Mouse (Mus musculus): ENCODE measurements around the gene Lyrm2. TPM values are rescaled to one million over a fixed set of nuclear protein-coding genes. Genes with fewer than 3 reads are reported as not detected.

Gene Lyrm2
- polyA plus RNA-seq, 1 experiment from 2014 or later, result 28.8 TPM

- ATAC-seq (ENCODE audit: low read depth), result no peak
- Histone ChIP-seq H3K9ac (ENCODE audit: low read depth, low read length) (no peak overlapping the region), H3K4me2 (ENCODE audit: low read depth, low read length) (no peak overlapping the region), H3K9me3 (replicated peaks; ENCODE audit: control insufficient read depth, low read length) (no peaks in the 10 kb centered on the region), H3K27me3 (ENCODE audit: control insufficient read depth, insufficient read depth, low read depth, low read length) (no peaks in the 10 kb centered on the region), H3K36me3 (ENCODE audit: control insufficient read depth, insufficient read depth) (no peaks in the 10 kb centered on the region), H3K4me1 (ENCODE audit: control insufficient read depth, low read depth, low read length) (no peaks in the 10 kb centered on the region; the same call in 1 of the 2 replicates), H3K27ac (ENCODE audit: low read length) (no peak overlapping the region), H3K4me3 (ENCODE audit: low read depth, low read length) (no peak overlapping the region)
- 64% methylated on average over 3 of the region's 3 CpGs for WGBS (ENCODE audit: insufficient replicate concordance)
Measured at GRCm38 (mm10) chr4:32834541-32834940, 34.5 kb downstream of the Lyrm2 start.

GRCm38 (mm10) chr4:32836071-32836470 lies 36.0 kb downstream of the Lyrm2 start:
- Histone ChIP-seq H3K9ac (ENCODE audit: low read depth, low read length) (no peak overlapping the region), H3K36me3 (ENCODE audit: control insufficient read depth, insufficient read depth) (no peaks in the 10 kb centered on the region), H3K4me2 (ENCODE audit: low read depth, low read length) (no peak overlapping the region), H3K4me1 (ENCODE audit: control insufficient read depth, low read depth, low read length) (no peaks in the 10 kb centered on the region), H3K4me3 (ENCODE audit: low read depth, low read length) (no peak overlapping the region), H3K27ac (ENCODE audit: low read length) (no peak overlapping the region), H3K27me3 (ENCODE audit: control insufficient read depth, insufficient read depth, low read depth, low read length) (no peaks in the 10 kb centered on the region), H3K9me3 (replicated peaks; ENCODE audit: control insufficient read depth, low read length) (no peaks in the 10 kb centered on the region)
- ATAC-seq (ENCODE audit: low read depth), result no peak
- WGBS (ENCODE audit: insufficient replicate concordance), result 72% methylated on average over 9 of the region's 9 CpGs

GRCm38 (mm10) chr4:32838401-32838800 lies 38.3 kb downstream of the Lyrm2 start:
- no peak overlapping the region for H3K9ac ChIP-seq (ENCODE audit: low read depth, low read length)
- 62% methylated on average over 3 of the region's 3 CpGs for WGBS (ENCODE audit: insufficient replicate concordance)
- no peak for ATAC-seq (ENCODE audit: low read depth)

More at GRCm38 (mm10) chr4:32838401-32838800, 38.3 kb downstream of the Lyrm2 start:
- no peak overlapping the region for H3K4me3 ChIP-seq (ENCODE audit: low read depth, low read length)
- no peak overlapping the region for H3K27ac ChIP-seq (ENCODE audit: low read length)
- H3K27me3 ChIP-seq (ENCODE audit: control insufficient read depth, insufficient read depth, low read depth, low read length), result no peaks in the 10 kb centered on the region
- H3K4me1 ChIP-seq (ENCODE audit: control insufficient read depth, low read depth, low read length), result no peaks in the 10 kb centered on the region
- no peak overlapping the region for H3K4me2 ChIP-seq (ENCODE audit: low read depth, low read length)
- no peaks in the 10 kb centered on the region for H3K9me3 ChIP-seq (replicated peaks; ENCODE audit: control insufficient read depth, low read length)
- H3K36me3 ChIP-seq (ENCODE audit: control insufficient read depth, insufficient read depth), result no peaks in the 10 kb centered on the region

Other genes with a start within 250 kb of the Lyrm2 start
- not detected in 2 replicates for gene Gja10, start 197.5 kb upstream of the Lyrm2 start, polyA plus RNA-seq (2015; fragmentation: Nextera tagmentation; extraction: Ambion mirVana)
- gene Casp8ap2, start 184.8 kb upstream of the Lyrm2 start, polyA plus RNA-seq (2015; fragmentation: Nextera tagmentation; extraction: Ambion mirVana), result 20.8 and 23.7 TPM in 2 replicates
- gene Mdn1, start 143.1 kb upstream of the Lyrm2 start, polyA plus RNA-seq (2015; fragmentation: Nextera tagmentation; extraction: Ambion mirVana), result 2.5 and 3.1 TPM in 2 replicates
- 0.55 and 0.60 TPM in 2 replicates for gene Ankrd6, start 150.6 kb downstream of the Lyrm2 start, polyA plus RNA-seq (2015; fragmentation: Nextera tagmentation; extraction: Ambion mirVana)
- 1.1 and 1.4 TPM in 2 replicates for gene Rragd, start 182.8 kb downstream of the Lyrm2 start, polyA plus RNA-seq (2015; fragmentation: Nextera tagmentation; extraction: Ambion mirVana)
- gene Ube2j1, start 231.2 kb downstream of the Lyrm2 start, polyA plus RNA-seq (2015; fragmentation: Nextera tagmentation; extraction: Ambion mirVana), result 25.6 and 28.6 TPM in 2 replicates

Data from liver, embryonic 16.5 days (tissue).